Mouse (Mus musculus) brain, embryonic 14.5 days (tissue): ENCODE data around the gene B3gnt8.

Source experiments
- CTCF ChIP-seq: fragments of 200-500 bp; IDR thresholded peaks from 2 replicates; pipeline ENCODE4 v1.5.1; 2012; ENCODE audit warnings: inconsistent platforms, mild to moderate bottlenecking, moderate library complexity, borderline replicate concordance; ENCODE audit not compliant: insufficient read depth, insufficient read length; ENCODE audit errors: extremely low read depth
- POLR2A ChIP-seq: fragments of 200-500 bp; IDR thresholded peaks from 2 replicates; pipeline ENCODE4 v1.6.1; 2012; ENCODE audit warnings: mild to moderate bottlenecking, inconsistent platforms, borderline replicate concordance; ENCODE audit not compliant: poor library complexity, insufficient read depth, insufficient read length, severe bottlenecking; ENCODE audit errors: extremely low read depth

DNA sequence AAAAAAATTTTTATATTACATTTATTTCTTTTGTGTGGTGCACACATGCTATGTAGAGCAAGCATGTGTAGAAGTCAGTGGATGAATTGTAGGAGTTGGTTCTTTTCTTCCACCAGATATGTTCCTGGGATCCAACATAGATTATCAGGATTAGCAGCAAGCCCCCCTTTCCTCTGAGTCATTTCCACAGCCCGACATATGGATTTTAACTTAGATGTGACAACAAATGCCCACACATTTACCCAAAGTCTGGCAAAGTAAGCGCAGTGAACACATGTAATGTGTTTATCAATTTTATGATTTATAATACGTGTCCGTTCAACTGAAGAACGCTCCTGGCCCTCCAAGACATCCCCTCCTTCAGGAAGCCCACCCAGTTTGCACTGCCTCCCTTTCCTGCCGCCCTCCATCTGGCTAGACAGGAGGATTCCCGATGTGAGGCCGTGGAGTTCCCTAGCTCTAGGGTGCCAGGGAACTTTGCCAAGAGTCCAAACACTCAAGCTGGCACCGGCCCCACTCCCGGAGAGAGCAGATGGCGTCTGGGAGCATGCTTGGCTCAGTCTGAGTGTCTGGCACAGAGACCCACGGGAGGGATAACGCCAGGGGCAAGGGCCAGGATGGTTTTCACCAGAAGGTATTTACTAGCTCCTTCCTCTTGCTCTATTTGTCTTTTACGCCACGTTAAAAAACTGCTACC, 49.8 kb downstream of the B3gnt8 start:
- TF ChIP-seq POLR2A (no peak), CTCF (no peak)
